Mouse (Mus musculus) kidney, postnatal 10 days (tissue): ENCODE measurements at regions not wholly inside any gene's neighbourhood (a gene's known extent, or its start where the extent isn't known, plus 50 kb on each side); places are given as distances from the start of the nearest gene placed in this dataset.
A peak's percentile ranks its signal among the peaks of the same experiment; 100 is the strongest.
"Not testable (repeated sequence)": the region's sequence is repeated elsewhere in the genome, so short reads cannot be mapped to it uniquely, and the experiment has no call there.

Experiments
- DNase-seq: peaks from one replicate; pipeline ENCODE4 v3.0.0; 2021; ENCODE audit warnings: mixed read lengths

DNA sequence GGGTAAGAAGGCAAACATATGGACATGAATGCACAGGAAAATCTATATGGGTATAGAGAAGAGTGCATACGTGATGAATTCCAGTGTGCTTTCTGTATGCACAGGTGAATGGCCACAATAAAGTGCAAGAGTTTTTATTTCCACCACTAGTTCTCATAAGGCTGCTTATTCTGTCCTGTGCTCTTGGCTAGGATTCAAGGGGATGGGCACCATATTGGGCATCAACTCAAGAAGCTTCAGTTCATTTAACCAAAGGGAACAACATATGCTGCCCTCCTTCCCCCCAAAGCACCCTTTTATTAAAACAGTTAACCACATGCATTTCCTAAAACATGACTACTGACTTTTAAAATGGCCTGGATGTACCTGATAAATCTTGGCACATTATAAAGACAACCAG, 356.2 kb downstream of the Fut8 start:
- no peak for DNase-seq

DNA sequence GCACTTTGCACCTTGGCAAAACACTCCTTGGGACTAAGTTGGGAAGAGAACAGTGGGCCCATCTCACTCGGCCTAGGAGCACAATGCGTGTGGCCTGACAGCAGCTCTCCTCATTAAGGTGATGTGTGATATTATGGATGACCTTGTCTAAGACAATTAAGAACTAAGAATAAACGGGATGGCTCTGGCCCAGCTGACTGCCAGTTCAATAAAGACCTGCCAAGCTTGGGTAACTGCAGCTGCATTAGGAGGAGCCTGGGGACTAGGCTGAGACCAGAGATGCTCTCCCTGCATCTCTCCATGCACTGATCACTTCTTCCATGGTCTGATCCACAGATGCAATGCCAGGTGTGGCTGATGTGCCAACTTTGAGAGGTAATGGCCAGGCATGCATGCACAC, 356.7 kb downstream of the Fut8 start:
- no peak for DNase-seq

DNA sequence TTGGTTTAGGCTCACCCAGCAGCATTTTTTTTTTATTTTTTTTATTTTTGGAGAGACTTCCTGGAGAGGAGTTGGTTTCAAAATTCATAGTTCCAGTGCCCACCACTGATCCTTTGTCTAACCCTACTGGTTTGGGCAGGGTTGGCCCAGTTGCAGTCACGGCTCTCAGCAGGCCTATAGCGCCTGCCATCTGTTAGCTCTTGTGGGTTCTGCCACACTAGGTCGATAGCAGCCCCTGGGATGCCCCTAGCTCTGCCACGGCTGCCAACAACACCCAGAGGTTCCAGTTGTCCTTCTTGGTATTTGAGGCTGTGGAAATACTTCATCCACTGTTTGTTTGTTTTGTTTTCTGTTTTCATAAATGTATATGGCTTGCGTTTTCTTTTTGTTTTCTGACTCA, 357.9 kb downstream of the Fut8 start:
- DNase-seq, result no peak

DNA sequence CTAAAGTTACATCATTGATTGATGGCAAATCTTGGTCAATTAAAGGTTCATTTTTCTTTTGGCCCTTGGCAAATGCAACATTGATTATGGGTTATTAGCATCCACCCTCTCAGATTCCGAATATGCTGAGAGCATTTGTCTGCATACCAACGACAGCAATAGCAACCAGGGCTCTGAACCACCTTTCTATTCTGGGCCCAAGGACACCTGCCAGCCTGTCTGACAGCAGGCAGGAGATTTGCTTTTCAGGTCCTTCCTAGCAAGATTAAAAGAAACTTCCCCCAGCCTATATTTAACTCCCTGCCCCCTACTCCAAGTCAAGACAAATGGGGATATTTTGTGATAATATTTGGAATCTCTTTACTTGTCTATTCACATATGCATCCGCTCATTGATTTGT, 358.8 kb downstream of the Fut8 start:
- DNase-seq, result no peak

DNA sequence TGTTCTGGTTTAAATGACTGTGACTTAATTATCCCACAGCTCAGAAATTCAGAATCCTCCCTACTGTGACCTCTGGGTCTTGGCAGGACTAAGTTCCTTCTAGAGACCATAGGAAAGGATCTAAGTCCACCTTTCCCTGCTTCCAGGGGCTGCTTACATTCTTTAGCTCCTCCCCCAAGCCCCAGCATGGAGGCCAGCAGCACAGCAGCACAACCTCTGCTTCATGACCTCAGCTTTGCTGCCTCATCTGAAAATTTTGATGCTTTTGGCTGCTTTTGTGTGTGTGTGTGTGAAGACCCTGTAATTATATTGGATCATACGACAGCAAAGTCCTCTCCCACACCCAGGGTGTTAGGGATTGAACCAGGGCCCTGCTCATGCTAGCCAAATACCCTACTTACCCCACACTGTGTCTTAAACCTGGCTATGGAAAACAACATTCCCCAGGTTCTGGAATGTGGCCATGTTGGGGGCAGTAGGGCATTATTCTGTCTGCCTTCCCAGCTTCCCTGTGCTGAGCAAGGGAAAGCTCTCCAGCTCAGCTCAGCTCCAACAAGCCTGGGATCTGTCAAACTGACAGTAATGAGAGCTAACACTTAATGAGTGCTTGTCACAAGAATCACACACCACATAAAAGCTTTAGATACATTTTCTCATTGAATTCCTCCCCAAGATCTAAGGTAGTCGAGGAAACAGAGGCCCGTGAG, 359.9 kb downstream of the Fut8 start:
- DNase-seq, result peak; percentile 73

DNA sequence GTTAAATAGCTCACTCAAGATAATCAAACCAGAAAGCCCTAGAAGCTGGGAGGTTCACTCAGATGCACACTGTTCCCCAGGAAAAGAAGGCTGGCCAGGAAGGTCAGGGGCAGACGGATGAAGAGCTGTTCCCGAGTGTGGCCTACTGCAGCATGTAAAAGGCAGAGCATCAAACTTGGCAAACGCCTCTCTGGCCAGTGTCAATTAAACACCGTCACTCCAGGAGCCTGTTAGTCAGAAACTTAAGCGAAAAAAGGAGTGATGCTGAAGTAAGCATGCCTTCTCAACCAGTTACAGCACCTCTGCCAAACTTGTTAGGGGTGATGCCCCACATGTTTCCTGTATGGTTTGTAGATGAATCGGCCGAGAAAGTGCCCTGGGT, 360.4 kb downstream of the Fut8 start:
- peak; percentile 26 for DNase-seq

DNA sequence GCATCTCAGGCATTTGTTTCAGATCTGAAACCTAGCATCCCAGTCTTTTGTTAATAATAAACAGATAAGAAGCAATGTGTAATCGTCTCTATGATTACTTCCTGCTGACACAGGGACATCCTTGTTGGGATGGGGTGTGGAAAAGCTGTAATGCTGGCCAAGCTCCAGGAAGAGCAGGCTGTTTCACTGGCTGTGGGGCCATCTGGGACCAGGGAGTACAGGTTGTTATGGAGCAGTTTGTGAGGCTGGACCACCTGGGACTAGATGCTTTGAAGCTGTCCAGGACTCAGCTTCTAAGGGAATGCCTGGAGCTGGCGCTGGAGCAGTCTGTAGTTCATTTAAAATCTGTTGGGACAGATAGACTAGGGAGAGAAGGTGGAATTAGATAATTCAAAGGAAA, 361.5 kb downstream of the Fut8 start:
- peak; percentile 53 for DNase-seq

DNA sequence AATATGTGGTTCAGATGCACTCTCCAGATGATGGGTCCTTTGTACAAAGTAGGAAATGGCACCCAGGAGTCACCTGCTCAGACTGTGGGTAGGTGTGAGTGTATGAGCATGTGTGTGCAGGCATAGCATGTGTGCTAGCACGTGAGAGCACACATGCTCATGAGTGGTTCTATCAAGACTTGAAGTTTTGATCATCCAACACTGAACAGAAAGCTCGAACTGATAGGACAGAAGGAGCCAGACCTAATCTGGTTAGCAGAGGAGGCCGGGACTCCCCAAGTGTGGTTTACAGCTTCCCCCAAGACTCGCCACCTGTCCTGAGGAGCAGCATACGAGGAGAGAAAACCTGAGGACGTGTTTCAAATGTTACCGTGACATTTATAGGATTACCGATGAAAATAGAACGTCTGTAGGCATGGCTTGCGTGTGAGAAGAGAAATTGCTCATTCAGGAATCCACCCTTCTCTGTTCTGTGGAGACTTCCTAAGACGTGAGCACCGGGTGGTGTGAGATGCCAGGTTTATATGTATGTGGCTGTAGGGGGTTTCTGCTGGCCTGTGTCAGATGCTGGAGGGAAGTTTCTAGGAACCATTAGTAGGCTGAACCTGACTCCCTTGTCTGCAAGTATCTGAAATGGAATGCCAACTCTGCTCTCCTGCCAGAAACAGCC, 366.0 kb downstream of the Fut8 start:
- no peak for DNase-seq

DNA sequence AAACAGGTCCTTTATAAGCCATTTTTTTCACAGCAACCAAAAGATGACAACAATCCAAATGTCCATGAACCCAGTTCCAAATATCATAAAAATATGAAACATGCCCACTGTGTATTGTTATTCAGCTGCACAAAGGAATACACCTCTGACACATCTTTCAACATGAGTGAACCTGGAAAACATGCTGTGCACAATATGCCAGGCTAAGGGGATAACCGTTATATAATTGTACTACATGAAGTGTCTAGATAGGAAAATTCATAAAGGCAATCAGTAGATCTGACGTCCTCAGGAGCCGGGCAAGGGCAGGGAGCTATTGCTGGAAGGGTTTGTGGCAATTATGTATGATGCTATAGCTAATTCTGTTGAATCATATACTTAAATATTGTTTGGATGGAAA, 379.6 kb downstream of the Fut8 start:
- DNase-seq, result no peak

DNA sequence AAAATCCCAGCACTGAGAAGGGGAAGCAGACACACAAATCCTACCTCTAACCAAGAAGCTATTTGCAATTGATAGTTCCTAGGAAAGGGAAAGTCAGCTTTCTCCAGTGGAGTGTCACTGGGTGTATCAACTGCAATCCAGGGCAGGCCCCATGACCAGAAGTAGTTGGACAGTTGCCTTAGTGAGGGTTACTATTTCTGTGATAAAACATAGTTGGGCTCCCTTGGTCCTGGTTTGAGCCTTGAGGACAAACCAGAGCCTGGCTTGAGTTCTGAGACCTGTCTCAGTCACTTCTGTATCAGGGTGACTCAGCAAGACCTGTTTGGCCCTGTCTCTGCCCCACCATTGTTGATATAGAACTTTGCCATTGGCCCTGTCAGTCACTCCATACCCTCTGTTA, 384.3 kb downstream of the Fut8 start:
- no peak for DNase-seq

DNA sequence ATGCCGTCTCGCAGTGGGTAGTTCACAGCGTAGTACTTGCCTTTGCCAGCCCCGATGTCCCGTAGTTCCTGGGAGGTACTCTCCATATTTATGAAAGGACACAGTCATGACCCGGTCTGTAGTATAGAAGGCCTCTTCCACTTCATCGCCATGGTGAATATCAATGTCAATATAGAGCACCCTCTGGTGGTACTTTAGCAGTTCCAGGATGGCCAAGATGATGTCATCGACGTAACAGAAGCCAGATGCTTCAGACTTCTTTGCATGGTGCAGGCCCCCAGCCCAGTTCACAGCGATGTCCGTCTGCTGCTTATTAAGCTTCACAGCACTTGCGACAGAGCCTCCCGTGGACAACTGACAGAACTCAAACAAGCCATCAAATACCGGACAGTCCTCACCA, 386.4 kb downstream of the Fut8 start:
- DNase-seq, result not testable (repeated sequence)

DNA sequence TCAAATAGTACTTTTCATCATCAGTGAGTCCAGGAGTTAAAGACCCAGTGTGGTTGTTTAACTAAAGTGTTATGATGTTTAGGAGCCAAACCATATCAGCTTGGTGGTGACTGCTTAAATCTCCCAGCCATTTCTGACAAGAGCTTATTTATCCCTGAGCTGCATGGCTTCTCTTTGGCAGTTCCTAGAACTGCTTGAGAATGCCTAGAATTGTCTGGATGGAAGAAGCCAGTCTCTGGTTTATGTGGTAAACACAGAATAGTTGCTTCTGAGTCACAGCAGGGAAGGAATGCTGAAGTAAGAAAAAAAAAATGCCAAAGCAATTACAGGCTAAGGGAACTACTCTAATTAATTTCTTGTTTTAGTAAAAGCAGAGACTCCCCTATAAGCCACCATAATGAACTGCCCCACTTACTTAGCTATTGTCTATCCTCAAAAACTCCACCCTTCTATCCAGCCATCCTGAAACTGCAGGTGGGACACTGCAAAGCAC, 390.5 kb downstream of the Fut8 start:
- DNase-seq, result no peak

DNA sequence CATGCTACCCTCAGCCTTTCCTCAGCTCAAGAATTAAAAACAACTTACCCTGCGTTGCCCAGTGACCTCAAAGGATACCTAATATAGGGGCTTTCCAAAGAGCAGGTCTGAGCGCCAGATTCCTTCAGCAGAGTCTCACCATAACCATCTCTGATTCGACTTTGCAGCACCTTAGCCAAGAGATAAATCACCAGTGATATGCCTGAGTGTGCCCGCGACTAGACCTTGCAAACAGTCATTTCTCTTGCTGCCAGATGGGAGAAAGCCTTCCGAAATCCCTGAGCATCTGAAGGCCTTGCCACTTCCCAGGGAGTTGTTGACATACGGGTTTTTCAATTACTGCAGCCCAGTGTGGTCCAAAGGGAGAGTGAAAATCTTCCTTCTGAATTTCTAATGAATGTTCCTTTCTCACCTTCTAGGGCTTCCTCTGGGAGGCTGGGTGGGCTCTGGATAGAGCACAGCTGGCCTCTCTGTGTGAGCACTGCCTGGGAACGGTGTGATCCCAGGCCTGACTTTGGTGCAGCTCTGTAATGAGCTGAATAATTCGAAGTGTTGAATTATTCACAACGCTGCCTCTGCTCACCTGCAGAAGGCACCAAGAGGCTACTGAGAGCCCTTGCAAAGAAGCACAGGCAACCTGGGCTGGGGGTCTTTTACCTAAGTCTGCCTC, 396.2 kb downstream of the Fut8 start:
- no peak for DNase-seq

DNA sequence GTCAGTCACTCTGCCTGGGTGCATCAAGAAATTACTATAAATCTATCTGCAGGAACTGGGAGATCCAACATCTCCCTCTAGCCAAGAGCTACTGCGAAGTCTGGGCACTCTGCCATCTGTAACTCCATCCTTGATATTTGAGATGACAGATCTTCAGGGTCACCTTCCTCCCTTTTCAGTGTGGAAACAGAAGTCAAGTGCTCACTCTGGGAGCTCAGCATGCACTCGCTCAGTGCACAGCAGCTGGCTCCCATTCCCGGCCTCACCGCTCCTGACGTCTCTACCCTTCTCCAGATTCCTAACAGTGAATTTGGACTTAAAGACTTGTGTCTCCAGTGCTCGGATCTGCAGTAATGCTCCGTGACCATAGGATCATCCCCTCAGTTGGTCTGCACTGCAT, 400.3 kb downstream of the Fut8 start:
- DNase-seq, result peak; percentile 63

DNA sequence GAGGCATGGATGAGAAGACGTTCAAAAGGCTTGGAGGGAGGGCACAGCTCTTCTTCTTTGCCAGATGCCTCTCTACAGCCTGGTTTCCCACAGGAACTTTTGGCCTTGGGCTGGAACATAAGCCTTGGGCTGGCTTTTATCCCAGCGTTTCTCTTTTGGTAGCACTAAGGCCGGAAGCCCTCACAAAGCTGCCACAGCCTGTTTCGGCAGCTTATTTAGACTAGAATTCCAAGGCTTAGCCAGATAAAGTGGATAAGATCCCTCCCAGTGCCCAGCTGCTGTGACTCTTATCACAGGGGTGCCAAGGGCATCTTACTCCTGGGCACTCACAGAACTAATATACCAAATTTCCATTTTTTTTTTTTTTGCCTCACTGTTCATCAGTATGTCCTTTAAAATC, 404.4 kb downstream of the Fut8 start:
- no peak for DNase-seq

DNA sequence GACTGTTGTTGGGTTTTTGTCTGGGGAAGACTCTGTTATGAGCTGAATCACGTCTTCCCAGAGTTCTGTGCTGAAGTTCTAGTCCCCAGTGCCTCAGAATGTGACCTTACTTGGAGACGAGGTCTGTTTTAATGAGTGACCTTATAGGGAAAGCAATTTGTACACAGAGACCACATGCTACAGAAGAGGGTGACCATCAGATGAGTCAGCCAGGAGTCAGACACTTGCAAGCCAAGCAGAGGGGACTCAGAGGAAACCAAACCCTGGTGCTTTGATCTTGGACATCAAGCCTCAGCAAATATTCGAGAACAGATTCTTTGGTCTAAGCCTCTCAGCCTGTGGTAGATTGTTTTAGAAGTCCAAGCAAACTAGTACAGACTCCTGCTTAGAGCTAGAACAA, 409.9 kb downstream of the Fut8 start:
- no peak for DNase-seq

DNA sequence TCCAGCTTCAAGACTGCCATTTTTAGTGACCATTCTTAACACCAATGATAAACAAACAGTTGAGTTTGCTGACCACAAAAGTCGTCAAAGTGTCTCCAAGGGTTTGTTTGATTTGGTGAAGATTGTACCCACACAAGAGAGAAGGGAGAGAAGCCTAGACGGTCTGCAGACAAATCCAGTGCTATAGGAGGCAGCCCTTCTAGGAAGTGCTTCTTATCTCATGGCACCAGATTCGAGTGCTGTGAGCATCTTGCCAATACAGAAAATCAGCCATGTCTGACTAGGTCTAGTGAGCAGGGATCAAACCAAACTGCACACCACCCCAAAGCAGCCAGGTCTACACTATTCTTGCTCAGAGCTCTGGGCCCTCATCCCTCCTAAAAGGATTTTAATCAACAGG, 416.4 kb downstream of the Fut8 start:
- no peak for DNase-seq

DNA sequence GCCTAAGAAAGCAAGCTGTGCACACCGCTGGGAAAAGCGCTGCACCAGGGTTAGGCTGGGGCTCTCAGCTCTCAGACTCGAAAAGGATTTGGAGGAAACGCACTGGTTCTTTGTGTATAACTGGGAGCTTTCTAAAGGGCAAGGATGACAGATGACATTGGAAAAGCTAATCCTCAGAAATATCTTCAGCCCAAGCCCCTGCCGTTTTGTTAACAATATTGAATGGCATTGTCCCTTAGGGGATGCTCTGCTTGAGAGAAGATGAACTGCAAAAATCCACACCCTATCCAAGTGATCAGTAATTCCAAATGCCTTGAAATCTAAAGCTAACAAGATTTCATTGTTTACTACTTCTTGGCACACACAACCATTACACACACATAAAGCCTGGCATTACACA, 419.1 kb downstream of the Fut8 start:
- no peak for DNase-seq

DNA sequence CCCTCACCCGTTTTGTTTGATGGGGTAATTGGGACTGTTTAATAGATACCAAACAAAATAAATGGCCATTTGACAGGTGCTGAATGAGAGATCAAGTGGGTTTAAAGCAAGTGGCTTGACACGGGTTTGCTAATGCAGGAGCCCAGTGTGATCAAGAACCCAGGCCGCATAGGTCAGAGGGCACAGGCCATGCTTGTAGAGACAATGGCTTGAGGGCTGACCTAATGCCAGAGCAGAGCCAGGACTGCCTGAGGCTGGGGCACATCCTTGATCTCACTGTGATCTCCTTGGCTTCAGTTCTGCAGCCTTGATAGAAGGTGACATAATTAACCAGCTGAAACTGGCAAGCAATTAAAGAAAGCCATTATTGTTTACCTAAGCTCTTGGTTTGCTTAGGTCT, 420.0 kb downstream of the Fut8 start:
- DNase-seq, result no peak

DNA sequence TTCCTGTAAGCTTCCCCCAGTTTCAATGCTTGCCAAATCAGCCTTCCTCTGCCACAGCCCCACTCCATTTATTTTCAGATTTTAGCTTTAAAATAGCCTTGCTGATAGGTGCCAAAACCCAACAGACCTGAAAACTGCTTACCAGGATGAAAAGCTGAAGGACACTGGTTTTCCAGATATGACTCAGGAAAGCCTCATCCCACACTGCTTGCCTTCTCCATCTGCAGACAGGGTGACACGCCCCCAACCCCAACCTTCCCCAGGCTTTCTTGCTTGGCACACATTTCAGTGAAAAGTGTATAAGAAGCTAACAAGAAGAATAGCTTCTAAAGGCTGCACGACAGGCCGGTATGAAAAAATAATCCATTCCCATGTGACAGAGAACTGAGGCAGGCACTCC, 425.3 kb downstream of the Fut8 start:
- DNase-seq, result no peak

DNA sequence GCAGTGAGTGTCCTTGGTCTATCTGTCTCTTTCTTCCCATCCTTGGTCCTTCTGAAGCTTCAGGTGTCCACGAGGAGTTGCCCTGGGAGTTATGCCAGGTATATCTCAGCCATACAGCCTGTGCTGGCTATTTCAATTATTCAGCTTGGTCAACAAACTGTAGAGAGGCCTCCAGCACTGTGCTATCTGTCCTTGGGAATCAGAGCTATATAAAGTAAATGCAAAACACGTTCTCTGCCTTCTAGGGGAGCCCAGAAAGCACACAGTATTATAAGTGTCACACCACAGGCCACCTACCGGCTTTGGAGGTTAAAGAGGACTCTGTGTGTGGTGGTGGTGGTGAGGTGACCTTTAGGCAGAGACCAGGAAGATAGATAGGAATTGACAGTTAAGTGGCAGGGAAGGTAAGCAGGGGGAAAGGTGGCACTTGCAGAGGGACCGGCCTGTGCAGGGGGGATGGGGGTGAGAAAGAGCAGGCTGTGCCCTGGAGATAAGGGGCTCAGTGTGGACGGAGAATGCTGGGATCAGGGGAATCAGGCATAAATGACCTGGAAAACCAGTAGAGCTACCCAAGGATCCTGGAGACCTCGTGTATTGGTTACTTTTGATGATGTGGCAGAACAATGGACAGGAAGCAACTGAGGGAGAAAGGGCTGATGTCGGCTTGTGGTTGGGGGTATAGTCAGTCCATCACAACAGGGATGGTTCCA, 425.9 kb downstream of the Fut8 start:
- no peak for DNase-seq

DNA sequence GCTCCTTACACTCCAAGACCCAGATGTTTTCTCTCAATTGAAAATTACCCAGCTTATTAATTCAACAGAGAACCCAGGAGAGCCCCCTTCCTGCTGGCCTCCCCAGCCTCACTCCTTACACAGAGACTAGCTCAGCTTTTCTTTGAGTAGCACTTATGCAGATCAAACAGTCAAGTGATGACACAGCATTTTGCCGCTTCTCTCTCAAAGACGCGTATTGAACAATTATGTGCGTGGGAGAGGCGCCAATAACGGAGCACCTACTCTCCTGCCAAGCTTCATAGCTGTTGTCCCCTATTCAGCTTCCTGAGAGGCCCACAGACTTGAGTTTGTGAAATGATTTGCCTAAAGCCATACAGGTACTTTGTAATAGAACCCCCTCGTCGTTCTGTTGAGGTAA, 428.5 kb downstream of the Fut8 start:
- DNase-seq, result no peak

DNA sequence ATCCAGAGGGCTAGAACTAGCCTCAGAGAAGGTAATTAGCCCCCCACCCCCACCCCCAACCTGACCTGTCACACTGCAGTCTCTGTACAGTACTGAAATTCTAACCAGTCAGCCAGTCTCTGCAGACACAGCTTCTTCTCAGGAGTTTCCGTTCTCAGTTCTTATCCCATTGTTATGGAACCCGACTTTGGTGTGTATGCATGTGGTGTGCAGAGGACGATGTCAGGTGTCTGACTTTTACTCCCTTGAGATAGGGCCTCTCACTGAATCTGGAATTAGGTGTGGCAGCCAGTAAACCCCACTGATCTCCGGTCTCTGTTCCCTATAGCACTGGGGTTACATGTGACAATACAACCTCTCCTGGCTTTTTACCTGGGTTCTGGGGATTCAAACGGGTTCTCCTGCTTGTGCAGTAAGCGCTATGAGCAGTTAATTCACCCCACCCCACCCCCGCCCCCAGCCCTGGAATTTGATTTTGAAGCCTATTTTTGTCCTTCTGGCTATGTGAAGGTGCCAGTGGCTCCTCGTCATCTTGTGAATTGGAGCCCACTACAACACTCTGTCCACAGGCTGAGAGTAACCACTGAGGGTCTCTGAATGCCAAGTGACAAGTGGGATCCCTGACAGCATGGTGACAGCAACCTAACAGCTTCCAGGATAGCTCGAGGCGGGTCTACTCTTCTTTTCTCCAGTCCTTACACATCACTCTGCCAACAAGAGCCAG, 429.4 kb downstream of the Fut8 start:
- DNase-seq, result no peak
